Mouse (Mus musculus): ENCODE measurements around the gene Ntrk1. TPM values are rescaled to one million over a fixed set of nuclear protein-coding genes. Genes with fewer than 3 reads are reported as not detected.

Gene Ntrk1
- total RNA-seq, 2 experiments from 2014 or later: not detected

GRCm38 (mm10) chr3:87763202-87763601 lies 31.8 kb downstream of the Ntrk1 start:
- no peak for DNase-seq
- intact Hi-C loops (cut with DNase I; ENCODE audit: low total_unique reads): no loop called here

DNA sequence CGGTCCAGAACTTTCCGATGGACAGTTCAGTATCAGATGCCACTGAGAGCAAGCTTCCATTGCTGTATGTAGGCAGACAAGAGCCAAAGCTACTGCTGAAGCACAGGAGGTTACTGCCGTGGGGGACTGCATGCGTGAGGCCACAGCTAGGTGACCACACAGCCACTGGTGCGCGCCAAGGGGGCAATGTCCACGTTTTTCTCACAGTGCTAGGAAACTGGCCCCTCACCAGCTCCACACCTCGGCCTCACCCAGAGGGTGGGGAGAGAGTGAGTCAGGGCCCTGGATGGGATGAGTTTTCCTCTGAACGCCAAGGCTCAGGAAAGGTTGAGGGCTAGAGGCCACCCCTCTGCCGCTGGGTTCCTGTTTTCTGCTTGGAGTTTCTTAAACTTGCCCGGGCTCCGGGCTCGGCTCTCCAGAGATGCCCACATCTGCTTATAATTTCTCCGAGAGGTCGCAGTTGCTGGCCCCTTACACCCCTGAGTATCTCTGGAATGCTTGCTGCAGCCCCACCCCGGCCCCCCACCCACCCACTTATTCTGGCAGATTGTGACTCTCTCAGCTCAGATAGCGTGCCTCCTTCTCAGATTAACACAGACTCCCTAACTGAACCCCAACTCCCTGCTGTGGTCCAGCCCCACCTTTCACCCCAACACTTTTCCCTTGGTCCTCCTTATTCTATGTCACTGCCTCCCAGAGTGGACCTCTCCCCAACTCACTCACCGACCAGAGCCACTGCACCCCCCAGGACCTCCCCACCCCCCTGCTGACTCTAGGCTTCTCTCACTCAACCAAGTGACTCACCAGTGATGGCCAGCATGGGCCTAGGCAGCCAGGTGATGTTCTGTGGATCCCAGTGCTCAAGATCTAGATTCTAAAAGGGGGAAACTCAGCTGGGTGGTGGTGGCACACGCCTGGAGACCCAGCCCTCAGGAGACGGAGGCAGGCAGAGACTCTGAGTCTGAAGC lies 33.3 kb downstream of the Ntrk1 start:
- intact Hi-C loops (cut with DNase I; ENCODE audit: low total_unique reads): no loop called here

DNA sequence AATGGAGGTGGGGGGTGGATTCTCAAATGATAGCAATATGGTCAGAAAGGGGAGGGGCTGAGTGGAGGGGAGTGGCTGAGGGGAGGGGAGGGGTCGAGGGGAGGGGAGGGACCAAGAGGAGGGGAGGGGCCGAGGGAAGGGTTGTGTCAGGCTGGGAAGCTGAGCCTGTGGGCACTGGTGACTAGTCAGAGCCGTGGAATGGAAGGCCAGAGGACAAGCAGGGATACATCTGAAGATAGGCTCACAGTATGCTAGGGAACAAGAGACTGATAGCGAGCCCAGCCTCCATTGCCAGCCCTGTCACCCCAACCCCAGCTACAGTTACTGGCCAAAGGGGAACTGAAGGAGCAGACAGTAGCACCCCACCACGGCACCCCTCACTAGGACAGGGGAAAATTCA lies 36.3 kb downstream of the Ntrk1 start:
- intact Hi-C loops (cut with DNase I; ENCODE audit: low total_unique reads): loop anchor here (10.0 kb wide), 1 partner anchor 56 kb away; no protein-coding TSS in a partner anchor
- no peak for DNase-seq

More for the DNA sequence above, 33.3 kb downstream of the Ntrk1 start:
- no peak for DNase-seq

GRCm38 (mm10) chr3:87756488-87756887 lies 38.5 kb downstream of the Ntrk1 start:
- DNase-seq: no peak
- intact Hi-C loops (cut with DNase I; ENCODE audit: low total_unique reads): loop anchor here (10.0 kb wide), 1 partner anchor 58 kb away; no protein-coding TSS in a partner anchor

- peak; percentile 89 for DNase-seq
- intact Hi-C loops (cut with DNase I; ENCODE audit: low total_unique reads): loop anchor here (10.0 kb wide), 1 partner anchor 59 kb away; no protein-coding TSS in a partner anchor
Observed at GRCm38 (mm10) chr3:87755964-87756363, 39.0 kb downstream of the Ntrk1 start.

- intact Hi-C loops (cut with DNase I; ENCODE audit: low total_unique reads): loop anchor here (10.0 kb wide), 1 partner anchor 61 kb away; no protein-coding TSS in a partner anchor
- DNase-seq: no peak
Observed at GRCm38 (mm10) chr3:87753829-87754228, 41.1 kb downstream of the Ntrk1 start.

DNA sequence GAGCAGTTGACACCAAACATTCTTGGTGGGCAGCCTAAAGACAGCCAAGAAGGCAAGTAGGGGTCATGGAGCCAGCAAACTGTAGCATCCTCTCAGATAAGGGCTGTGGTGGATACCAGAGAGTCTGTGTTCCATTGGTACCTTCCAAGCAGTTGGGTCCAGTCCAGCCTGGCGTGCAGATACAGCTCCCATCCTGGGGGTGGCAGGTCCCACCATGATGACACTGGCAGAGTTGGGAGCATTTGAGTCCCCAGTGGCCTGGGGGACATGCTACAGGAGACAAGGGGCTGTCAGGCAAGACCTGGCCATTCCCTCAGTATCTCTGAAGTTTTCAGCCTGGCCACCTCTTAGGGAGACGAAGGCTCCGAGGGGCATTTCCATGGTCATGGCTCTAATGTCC lies 42.4 kb downstream of the Ntrk1 start:
- intact Hi-C loops (cut with DNase I; ENCODE audit: low total_unique reads): loop anchor here (10.0 kb wide), 1 partner anchor 62 kb away; no protein-coding TSS in a partner anchor
- DNase-seq: no peak

DNA sequence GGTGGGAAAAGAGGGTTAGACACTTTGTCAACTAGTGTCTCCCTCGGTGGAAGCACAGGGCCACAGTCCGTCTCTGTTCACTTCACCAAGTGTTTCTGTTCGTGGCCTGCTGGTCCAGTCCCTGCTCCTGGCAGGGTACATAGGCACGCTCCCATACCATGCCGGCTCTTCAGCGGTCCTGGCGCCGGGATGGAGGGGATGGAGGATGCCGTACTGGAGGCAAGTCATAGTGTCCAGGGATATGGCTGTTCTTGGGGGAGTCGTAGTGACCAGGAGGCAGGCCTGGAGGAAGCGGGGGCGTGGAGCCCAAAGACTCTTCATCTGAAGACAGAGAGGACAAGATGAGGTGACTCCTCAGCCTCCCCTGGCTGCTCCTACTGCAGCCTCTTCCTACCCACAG lies 45.0 kb downstream of the Ntrk1 start:
- intact Hi-C loops (cut with DNase I; ENCODE audit: low total_unique reads): loop anchor here (10.0 kb wide), 1 partner anchor 65 kb away; no protein-coding TSS in a partner anchor
- DNase-seq: no peak

GRCm38 (mm10) chr3:87749036-87749435 lies 45.9 kb downstream of the Ntrk1 start:
- no peak for DNase-seq
- intact Hi-C loops (cut with DNase I; ENCODE audit: low total_unique reads): no loop called here

GRCm38 (mm10) chr3:87748431-87748830 lies 46.5 kb downstream of the Ntrk1 start, which contains the start of gene Lrrc71:
Gene Lrrc71 (minus strand): TSS chr3:87748625.
- intact Hi-C loops (cut with DNase I; ENCODE audit: low total_unique reads): no loop called here
- DNase-seq: no peak

- no peak for DNase-seq
- intact Hi-C loops (cut with DNase I; ENCODE audit: low total_unique reads): no loop called here
Observed at GRCm38 (mm10) chr3:87745036-87745659, 49.8 kb downstream of the Ntrk1 start.

- intact Hi-C loops (cut with DNase I; ENCODE audit: low total_unique reads): no loop called here
- DNase-seq: no peak
Observed at GRCm38 (mm10) chr3:87743927-87744326, 51.0 kb downstream of the Ntrk1 start.

GRCm38 (mm10) chr3:87742735-87743134 lies 52.2 kb downstream of the Ntrk1 start:
- DNase-seq: no peak
- intact Hi-C loops (cut with DNase I; ENCODE audit: low total_unique reads): no loop called here

DNA sequence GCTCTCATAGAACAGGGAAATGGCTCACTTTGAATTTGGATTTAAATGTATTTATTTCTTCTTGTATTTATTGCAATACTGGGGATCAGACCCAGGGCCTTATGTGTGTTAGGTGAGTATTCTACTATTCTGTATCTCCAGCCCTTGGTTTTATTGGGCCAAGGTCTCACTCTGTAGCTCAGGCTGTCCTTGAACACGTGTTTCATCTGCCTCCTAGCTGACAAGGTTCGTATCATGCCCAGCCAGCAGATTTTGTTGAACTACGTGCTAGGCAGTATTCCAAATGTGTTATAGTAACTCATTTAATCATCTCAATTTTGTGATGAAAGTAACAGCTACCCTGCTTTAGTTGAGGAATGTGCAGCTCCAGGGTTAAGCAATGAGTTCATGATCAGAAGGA lies 52.9 kb downstream of the Ntrk1 start:
- intact Hi-C loops (cut with DNase I; ENCODE audit: low total_unique reads): no loop called here
- no peak for DNase-seq

DNA sequence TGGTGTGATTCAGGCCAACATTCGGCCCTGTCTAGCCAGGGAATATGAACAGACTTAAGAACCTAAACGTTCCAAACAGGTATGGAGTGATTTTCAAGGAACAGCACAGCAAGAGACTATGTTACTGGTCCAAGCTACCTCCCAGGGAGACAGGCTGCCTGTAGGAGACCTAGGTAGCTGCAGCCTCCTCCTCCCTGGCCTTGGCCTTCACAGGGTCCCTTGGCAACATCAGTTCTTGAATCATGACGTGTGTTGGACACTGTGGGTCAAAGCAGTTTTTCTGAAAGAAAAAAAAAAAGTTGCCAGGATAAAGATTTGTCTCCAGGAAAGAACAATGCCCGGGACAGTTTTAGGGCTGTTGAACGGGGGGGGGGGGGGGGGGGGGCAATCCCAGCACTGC lies 56.1 kb downstream of the Ntrk1 start:
- intact Hi-C loops (cut with DNase I; ENCODE audit: low total_unique reads): no loop called here

DNA sequence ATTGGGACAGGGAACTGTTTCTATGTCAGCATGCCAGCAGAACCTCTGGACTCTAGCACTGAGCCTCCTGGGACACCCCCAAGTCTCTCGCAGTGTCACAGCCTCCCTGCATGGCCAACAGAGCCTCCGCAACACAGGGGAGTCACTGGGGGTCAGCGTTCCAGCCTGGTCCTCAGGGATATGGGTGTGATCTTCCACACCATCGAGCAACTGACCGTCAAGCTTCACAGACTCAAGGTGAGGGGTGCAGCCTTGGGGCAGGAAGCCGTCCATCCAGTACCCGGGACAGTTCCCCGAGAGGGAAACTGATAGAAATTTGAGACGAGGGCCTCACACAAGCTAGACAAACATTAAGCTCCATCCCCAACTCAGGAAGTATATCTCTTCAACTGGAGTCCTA lies 59.6 kb downstream of the Ntrk1 start:
- DNase-seq: no peak
- intact Hi-C loops (cut with DNase I; ENCODE audit: low total_unique reads): no loop called here

More for the DNA sequence above, 56.1 kb downstream of the Ntrk1 start:
- DNase-seq: no peak

DNA sequence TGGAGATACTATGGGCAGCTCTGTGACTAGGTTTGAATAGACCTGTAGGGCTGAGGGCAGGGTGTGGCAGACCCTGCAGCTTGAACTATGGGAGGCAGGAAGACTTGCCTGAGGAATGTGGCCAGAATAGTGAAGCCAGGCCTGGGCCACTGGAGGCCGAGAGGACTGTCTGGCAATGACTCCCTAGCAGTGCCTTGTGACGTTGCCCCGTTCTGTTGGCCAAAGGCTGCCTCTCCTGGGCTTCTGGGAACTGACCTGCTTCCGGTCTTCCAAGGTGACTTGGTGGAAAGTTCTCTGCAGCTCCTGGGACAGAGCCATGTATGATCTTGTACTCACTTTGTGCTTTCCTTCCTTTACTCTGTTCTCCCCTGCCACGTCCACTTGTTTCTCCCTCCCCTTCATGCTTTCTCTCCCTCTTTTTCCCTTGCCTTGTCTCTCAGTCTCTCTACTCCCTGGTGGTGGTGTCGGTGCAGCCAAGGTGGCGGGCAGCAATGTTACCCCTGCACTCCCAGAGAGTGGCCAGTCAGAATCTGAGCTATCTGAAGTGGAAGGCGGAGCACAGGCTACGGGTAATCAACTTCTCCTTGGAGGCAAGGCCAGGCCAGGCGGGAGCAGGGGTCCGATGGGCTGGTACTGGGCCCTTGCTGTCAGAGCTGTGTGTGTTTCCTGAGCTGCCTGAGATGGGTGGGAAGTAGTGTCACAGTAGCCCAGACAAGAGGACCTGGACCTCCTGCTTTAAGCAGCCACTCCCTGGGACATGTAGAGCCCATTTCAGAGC lies 60.8 kb downstream of the Ntrk1 start:
- intact Hi-C loops (cut with DNase I; ENCODE audit: low total_unique reads): no loop called here
- no peak for DNase-seq

- intact Hi-C loops (cut with DNase I; ENCODE audit: low total_unique reads): no loop called here
- DNase-seq: no peak
Observed at GRCm38 (mm10) chr3:87733098-87733497, 61.9 kb downstream of the Ntrk1 start.

DNA sequence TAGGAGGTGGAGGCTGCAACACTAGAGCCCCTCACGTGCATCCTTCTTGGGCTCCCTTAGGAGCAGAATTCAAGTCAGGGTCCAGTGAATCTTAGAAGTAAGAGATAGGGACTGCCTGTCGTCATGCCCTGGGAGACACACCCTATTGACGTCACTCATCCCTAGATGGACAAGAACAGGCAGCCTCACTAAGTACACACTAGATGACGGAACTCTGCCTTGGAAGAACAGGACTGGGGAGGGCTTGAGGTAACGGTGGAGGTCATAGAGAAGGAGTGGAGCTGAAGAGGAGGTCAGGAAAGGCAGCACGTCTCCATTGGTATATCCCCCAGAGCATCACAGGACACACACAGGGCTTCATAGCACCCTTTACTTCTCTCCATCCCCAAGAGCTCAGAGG lies 66.3 kb downstream of the Ntrk1 start:
- intact Hi-C loops (cut with DNase I; ENCODE audit: low total_unique reads): no loop called here
- DNase-seq: no peak

All from gastrocnemius, postnatal 14 days (tissue).